Mouse (Mus musculus) gastrocnemius, postnatal 14 days (tissue): ENCODE measurements around the gene Cma1. TPM values are rescaled to one million over a fixed set of nuclear protein-coding genes. Genes with fewer than 3 reads are reported as not detected.
"Not testable (repeated sequence)": the region's sequence is repeated elsewhere in the genome, so short reads cannot be mapped to it uniquely, and the experiment has no call there.

Experiments used
- DNase-seq: peaks from one replicate; pipeline ENCODE4 v3.0.0; 2021; ENCODE audit warnings: mixed read lengths
- intact Hi-C: fragments of 180-260 bp; cut with DNase I; formaldehyde crosslinking; loops from one replicate; pipeline ENCODE4 v1.15.1; 2025; ENCODE audit warnings: low total_unique reads
- long read RNA-seq, 2 experiments: library from polyadenylated mRNA; stranded (forward); transcript quantifications; one replicate each; pipeline ENCODE4 v2.0.0; 2021
- total RNA-seq, 2 experiments: library from RNA; stranded (reverse); gene quantifications; 2 replicates each; pipeline ENCODE4 v1.2.3; 2021

The Cma1 gene
- 1 to 10 TPM; 7.6 to 9.9 TPM for total RNA-seq
- long read RNA-seq, experiment 1, transcript Cma1-202 (5 exons, 1,090 nt) = major isoform, 10 of 10 reads
- long read RNA-seq, experiment 1, partial matches to known transcripts = 0 of 10 reads
- long read RNA-seq, experiment 1, other reads (novel, unspliced or antisense) = 0 of 10 reads
- long read RNA-seq, experiment 2, partial matches to known transcripts = 1 of 5 reads
- long read RNA-seq, experiment 2, other reads (novel, unspliced or antisense) = 0 of 5 reads

DNA sequence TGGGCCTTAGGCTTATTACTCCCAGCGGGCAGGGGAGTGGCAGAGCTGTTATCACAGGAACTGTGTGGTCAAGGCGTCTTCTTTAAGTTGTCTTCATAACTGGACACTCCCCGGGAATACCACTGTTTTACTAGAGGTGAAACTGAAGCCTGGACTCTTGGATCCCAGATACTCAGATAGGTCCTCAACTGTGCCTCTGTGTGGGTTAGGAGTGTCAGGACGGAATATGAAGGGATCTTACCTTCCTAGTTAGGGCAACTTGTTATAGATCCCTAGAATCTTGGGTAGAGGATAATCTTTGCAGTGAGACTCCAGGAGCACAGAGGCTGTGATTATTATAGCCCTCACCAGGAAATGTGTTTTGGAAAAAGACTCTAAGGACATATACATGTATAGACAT is at the start of gene Cma1:
TSS of gene Cma1 (minus strand) at position 101 of the 400 bp plus-strand sequence.
- DNase-seq = no peak
- intact Hi-C loops = no loop called here

DNA sequence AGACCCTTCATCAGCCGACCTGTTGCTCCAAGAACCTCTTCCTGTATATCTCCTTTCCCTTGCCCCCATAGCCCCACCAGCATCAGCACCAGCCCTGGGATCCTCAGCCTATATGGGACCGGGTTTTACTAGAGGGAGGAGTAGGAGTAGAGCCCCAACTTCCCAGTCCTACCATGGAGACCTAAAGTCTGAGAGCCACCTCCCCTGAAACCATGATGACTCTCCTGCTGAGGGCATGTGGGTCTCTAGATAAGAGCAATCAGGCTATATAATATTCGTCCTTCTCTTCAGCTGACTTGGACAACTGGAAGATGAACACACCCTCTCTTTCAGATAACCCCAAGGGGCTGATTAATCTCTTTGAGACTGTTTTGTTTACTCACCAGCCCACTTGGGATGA is 43.0 kb upstream of the Cma1 start:
- DNase-seq, intact Hi-C loops: not testable (repeated sequence)

DNA sequence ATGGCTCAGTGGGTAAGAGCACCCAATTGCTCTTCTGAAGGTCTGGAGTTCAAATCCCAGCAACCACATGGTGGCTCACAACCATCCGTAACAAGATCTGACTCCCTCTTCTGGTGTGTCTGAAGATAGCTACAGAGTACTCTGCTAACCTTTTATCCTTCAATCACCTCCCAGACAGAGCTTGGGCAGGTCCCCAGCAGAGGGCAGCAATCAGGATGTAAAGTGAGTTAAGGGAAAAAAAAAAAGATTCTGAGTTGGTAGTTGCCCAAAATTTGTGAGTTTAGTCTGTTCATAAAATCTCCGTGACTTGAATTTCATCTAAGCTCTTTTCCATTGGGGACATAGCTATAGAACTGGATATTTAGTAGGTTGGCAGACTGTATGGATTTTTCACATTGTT is 19.4 kb upstream of the Cma1 start:
- intact Hi-C loops, DNase-seq: not testable (repeated sequence)

DNA sequence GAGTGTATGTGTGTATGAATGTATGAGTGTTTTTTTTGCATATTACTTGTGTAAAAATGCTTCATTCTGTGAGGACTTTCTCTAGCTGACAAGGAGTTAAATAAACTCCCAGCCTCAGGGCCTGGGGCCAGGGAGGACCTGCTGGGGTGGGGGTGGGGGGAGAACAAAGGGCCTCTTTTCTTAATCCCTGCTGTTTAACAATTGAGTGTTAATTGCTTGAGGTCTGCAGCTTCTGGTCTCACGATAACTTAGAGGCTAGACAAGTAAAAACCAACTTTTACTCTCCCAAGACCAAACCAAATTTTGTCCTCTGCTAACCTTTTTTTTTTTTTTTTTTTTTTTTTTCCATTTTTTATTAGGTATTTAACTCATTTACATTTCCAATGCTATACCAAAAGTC is 18.8 kb upstream of the Cma1 start:
- intact Hi-C loops = no loop called here
- DNase-seq = no peak

DNA sequence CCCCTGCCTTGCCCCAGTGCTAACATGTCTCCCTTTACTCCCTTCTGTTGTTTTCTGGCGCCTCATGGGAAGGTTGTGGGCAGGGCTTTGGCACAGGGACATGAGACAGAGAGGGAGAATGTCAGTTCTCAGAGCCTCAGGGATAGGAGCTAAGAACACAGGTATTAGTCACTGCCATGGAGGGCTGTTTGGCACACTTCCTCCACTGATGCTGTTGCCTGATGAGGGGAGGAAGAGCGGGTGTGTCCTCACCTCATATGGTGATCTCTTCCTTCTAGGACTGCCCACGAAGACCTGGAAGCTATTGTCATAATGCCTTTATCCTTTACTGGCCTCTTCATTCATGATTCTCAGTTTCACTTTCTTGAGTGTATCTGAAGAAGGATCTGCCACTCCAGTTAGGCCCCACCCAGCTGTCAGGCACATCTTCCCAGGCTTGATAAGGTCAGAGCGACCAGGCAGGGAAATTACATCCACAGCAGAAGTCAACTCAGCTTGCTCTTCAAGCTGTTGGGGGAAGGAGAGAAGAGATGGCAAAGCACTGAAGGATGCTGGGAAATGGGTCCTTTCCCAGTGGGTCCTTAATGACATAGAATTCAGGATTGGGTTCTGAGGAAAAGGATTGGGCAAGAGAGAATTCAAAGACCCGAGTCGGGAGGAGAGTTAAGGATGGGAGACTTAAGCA is 6.0 kb upstream of the Cma1 start, which contains the start of gene Cma2:
TSS of gene Cma2 (plus strand) at position 635 of the 685 bp plus-strand sequence.
- DNase-seq = no peak
- intact Hi-C loops = no loop called here

DNA sequence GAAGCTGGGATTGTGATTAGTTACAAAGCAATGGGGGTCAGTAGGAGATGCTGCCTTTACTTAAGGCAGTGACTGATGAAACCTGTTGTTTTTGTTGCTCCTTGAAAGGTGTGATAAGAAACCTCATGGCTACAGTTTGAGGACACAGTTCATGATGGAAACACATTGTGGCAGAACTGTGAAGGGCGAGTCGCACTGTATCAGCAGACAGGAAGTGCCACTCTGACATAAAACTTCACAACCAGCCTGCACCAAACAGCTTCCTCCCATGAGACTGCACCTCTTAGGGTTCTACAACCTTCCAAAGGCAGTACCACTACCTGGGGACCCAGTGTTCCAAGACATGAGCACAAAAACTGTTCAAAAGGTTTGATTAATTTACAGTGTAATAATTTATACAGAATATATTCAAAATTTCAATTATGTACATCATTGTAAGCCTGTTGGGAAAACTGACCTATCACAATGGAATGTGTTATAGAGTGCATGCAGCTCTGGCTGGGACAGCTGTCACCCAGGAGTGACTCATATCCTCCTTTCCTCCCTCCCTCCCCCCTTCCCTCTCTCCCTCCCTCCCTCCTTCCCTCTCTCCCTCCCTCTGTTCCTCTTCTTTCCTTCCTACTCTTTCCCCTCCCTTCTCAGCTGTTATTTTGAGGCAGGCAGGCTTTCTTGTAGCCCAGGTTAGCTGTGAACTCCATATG is 1.9 kb upstream of the Cma1 start:
- no peak for DNase-seq
- intact Hi-C loops = no loop called here

DNA sequence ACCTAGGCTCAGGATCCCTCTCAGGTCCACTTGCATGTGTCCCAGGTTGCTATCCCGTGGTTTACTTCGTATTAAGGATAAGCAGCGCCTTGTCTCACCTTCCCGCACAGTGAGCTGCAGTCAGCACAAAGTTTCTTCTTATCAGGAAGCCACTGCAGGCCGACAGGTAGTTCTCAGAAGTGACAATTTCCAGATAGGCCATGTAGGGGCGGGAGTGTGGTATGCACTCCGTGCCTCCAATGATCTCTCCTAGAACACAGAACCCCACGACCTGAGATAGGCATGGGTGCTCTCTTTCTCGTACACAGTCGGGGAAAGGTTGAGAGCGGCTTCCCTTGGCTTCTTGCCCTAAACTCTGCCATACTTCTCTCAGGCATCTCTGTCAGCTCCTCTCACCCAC is 874 bp downstream of the Cma1 start:
- DNase-seq = no peak
- intact Hi-C loops = no loop called here

DNA sequence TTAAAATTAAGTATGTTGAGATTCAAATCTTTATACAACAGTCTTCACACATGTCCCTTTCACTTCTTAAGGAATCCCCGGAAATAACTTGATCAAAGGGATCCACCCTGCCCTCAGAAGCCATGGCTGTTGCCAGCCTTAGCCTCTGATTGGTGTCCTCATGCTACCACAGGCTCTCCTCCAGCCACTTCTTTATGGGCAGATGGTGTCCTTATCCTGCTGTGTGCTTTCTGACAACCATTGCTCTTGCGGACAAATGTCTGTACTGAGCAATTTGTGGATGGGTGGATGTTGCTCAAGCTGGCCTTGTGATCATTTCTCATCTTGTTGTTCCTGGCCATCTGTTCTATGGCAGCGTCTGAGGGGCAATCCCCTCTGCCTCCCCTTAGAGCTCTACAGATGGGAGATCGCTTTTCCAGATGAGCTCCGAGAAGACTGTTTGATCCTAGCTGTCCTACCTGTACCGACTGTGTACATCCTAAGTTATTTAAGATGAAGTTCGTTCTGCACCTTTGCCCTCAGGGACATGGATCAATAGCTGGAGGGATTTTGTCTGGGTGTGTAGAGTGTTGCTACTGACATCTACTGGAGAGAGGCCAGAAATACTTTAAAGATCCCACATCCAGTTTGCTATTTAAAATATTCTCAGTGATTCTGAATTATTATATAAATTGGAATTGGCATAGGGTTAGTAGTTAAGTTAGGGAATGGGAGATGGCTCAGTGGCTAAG is 4.2 kb downstream of the Cma1 start:
- no peak for DNase-seq
- intact Hi-C loops = no loop called here

DNA sequence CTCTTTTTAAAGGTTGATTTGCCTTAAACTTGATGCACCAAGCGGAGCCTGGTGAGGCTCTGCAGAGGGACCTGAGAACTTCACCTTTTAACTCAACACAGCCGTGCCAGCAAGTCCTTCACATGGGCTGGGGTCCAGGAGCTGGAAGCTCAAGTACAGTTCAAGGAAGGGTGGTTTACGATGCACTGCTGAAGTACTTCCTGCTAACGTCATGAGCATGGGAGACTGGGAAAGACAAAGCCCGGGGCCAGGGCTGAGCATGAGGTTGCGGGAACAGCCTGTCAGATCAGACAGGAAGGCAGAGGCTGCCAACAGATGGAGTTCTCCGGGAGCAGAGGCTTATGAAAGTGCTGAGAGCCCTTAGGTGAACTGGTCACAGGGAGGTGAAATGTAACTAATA is 10.9 kb downstream of the Cma1 start:
- peak; percentile 24 for DNase-seq
- intact Hi-C loops = no loop called here

DNA sequence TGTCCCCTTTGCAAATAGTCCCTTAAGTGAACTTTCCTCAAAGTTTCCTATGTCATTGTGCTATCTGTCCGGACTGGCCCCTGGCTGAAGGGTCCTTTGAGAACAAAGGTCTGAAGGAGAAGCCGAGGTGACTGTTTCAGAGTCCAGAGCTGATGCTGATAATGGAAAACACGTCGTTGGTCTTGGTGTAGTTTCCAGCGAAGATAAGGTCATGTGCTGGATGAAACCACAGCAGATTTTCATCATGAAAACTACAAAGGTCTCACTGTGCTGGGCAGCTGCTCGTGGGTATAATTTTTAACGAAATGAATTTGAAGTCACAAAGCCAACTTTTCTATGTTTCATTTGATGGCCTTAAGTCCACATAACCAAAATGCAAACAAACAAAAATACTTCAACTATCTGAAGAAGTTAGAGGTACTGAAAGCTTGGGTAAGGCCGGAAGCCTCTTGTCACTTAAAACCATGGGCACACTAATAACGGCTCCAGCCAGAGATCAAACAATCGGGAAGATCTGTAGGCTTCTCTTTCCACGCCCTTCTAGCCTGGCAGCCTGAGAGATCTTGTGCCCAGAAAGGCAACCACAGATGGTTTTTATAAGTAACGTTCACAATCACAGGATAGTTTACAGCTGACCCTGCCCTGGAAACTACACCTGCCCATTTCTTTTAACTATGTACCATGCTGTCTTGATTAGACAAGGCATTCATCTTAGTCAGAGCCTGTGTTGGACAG is 15.0 kb downstream of the Cma1 start:
- no peak for DNase-seq
- intact Hi-C loops = no loop called here

DNA sequence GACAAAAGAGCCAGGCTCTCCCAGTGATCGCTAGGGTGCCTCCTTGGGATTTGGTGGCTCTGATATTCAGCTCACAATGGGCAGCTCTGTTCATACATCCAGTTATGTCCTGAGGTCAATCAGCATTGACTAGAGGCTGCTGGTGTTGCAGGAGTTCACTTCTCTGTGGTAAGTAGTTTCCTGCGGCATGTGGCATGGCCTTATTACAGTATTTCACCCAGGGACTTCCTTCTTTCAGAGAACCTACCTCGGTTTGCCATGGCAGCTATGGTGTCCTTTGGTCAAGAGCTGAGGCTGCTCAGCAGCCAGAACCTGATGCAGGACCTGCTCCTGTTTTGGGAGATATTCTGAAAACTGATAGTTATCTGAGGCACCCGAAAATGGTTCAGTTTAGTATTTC is 17.6 kb downstream of the Cma1 start:
- DNase-seq = no peak
- intact Hi-C loops = no loop called here

DNA sequence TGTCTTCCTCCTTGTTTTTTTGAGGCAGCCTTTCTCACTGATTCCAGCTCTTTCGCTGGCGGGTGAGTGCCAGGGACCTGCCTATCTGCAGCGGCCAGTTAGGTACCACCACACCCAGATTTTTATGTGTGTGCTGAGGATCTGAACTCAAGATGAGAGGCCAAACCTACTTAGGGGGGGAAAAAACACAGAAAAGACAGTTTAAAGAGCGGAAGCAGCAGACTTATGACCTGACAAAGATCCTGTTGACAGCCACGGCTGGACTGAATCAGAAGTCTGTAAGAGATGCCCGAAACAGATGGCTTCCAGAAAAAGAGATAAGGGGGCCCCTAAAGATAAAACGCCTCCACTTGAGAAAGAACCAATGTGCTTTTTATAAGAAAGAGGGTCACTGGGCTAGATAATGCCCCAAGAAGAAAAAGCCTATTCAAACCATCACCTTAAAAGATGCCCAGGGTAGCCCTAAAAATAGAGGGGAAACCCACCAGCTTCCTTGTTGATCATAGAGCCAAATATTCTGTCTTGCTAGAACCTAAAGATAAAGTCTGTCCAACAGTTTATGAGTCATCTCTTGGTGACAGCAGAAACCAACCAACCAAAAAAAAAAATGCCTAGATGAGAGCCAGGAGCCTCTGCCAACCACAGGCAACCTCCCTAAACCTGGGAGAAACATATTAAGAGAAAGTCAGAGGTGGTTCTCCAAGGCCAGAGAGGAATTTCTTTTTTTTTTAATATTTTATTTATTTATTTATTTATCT is 21.8 kb downstream of the Cma1 start:
- DNase-seq = no peak
- intact Hi-C loops = no loop called here

DNA sequence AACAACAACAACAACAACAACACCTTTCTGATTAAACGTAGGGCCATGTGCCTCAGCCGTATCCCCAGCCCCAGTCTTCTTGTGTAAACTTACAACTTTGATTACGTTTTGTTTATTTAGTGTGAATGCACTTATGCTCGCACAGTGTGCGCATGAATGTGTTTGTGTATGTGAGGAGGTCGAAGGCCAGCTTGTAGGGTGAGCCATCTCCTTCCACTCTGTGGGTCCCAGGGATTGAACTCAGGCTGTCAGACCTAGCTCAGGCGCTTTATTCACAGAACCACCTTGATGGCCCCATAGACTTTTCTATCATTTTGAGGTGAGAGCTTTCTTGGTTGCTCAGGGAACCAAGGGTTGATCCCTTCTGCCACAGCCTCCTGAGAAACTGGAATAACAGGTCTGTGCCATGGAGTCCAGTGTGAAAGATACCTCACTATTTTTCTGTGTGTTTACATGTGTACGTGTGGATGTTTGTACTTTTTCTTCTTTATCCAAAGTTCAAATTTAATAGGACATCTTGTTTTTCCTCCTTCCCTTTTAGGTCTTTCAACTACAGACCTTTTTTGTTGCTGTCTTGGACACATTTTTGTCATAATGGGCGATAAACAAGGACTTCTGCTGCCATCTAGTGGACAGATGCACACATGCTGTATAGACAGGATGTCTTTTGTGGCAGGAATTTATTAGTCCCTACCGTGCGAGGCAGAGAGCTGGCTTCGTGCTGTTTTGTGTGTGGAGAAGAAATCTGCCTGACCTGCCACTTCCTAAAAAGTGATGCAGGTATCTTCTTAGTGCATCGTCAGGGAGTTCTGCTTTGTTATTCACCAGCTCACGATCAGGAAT is 26.0 kb downstream of the Cma1 start:
- intact Hi-C loops = loop anchor here (5.0 kb wide), 1 partner anchor 96 kb away; the partner anchor contains the start of gene Nfatc4
- peak; percentile 66 for DNase-seq

DNA sequence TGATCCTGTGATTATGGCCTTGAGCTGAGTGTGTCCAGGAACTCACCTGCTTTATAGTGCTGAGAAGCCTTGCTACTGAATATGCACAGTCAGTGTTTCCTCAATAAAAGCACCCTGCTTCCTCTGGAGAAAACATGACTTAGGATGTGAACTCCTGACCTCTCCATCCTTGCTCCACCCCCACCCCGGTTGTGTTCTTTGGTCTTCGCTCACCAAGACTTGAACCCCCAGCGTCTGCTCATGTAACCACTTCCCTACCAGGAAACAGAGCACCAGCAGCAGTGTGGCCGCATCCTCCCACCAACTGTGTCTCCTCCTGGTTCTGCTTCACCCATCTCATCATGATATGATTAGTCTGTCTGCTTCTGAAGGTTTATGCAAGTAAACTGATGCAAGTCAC is 31.1 kb downstream of the Cma1 start:
- no peak for DNase-seq
- intact Hi-C loops = loop anchor here (2.0 kb wide), 1 partner anchor 41 kb away; no protein-coding TSS in a partner anchor

DNA sequence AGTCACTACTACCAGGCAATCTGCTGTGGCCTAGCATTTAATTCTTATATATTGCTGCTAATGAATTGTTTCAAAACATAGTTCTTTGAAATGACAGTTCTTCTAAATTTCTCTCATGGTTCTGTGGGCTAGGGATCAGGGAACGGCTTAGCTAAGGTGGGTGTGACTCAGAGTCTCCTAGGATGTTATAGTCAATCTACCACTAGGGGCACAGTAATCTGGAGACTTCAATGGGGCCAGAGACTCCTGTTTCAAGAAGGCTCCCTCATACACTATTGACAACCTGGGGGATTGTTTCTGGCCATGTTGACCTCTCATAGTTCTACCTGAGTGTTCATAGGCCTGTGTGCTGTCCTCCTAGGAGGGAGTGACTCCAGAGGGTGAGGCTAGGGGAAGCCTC is 39.0 kb downstream of the Cma1 start:
- DNase-seq = no peak
- intact Hi-C loops = no loop called here

DNA sequence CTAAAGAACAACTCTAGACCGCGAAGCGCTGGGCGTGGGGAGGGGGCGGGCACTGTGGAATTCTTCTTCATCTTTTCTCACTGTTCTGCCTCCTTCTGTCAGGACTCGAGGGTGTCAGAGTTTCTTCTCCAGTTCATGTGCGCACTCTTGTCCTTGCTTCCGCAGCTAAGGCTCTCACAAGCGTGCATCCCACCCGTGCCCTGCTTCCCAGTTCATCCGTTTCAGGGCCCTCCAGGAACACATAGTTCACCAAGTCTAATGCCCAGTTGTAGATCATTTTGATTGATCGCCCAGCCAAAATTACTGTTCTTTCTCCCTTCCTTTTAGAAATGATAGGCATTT is 44.1 kb downstream of the Cma1 start:
- intact Hi-C loops = no loop called here
- no peak for DNase-seq

DNA sequence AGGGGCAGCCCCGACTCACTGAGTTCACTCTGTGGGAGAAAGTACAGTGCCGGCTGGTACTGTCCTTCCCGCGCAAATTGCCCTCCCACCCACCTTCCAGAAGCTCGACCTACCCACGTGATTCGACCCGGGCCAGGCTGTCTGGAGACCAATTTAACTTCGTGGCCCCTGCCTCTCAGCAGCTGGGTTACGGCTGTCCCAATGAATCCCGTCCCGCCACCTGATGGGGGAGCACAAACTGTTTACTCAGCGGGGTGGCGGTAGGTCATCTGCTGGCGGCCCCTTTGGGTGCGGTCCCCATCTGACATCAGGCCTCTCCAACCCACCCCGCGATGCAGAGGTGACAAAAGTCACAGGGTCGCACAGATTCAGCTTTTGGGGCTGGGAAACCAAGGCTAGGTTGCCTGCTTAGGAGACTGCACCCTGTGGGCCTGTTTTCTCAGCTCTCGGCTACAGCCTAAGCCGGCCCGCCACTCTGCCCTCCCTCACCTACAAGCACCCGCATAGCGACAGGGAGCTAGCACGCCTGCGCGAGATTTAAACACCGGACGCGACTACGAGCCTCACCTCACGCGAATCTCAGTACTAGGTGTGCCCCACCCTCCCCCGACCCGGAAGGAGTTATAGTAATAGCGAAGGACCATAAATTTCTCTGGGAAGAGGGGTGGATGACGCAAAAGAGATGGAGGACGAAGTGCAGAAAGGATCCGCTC is 44.6 kb downstream of the Cma1 start, which contains the start of gene Sdr39u1:
TSS of gene Sdr39u1 (minus strand) at position 593 of the 713 bp plus-strand sequence.
- intact Hi-C loops = no loop called here
- DNase-seq = peak; percentile 85
